Mouse (Mus musculus): ENCODE data around the gene Slc22a13. TPM values are rescaled to one million over a fixed set of nuclear protein-coding genes. Genes with fewer than 3 reads are reported as not detected.

Gene Slc22a13
- total RNA-seq, 1 experiment from 2014 or later: not detected

GRCm38 (mm10) chr9:119145137-119145536, 63.8 kb downstream of the Slc22a13 start:
- no peak for ATAC-seq (ENCODE audit: extremely low read depth, insufficient number of reproducible peaks, low FRiP score, poor library complexity, severe bottlenecking)

- ATAC-seq (ENCODE audit: extremely low read depth, insufficient number of reproducible peaks, low FRiP score, poor library complexity, severe bottlenecking): no peak
Measured at GRCm38 (mm10) chr9:119144696-119145095, 64.2 kb downstream of the Slc22a13 start.

- ATAC-seq (ENCODE audit: extremely low read depth, insufficient number of reproducible peaks, low FRiP score, poor library complexity, severe bottlenecking): no peak
Measured at GRCm38 (mm10) chr9:119143372-119143771, 65.5 kb downstream of the Slc22a13 start.

Other genes with a start within 250 kb of the Slc22a13 start
- gene Vill, start 156.3 kb downstream of the Slc22a13 start, total RNA-seq (2017): 22.9 and 26.4 TPM in 2 replicates
- 0.23 TPM in 1 of 2 replicates, not detected in the other for gene Plcd1, start 115.6 kb downstream of the Slc22a13 start, total RNA-seq (2017)
- gene Dlec1, start 106.6 kb downstream of the Slc22a13 start, total RNA-seq (2017): not detected in 2 replicates
- 0.25 TPM in 1 of 2 replicates, not detected in the other for gene Acaa1b, start 52.0 kb downstream of the Slc22a13 start, total RNA-seq (2017)
- not detected in 2 replicates for gene Gm47289, start 49.9 kb downstream of the Slc22a13 start, total RNA-seq (2017)
- 48.7 and 49.3 TPM in 2 replicates for gene Oxsr1, start 113.3 kb upstream of the Slc22a13 start, total RNA-seq (2017)
- gene Acaa1a, start 130.6 kb upstream of the Slc22a13 start, total RNA-seq (2017): 66.7 and 68.1 TPM in 2 replicates
- gene Myd88, start 132.3 kb upstream of the Slc22a13 start, total RNA-seq (2017): 150 and 157 TPM in 2 replicates
- gene Xylb, start 148.3 kb upstream of the Slc22a13 start, total RNA-seq (2017): 0.12 and 0.61 TPM in 2 replicates
- gene Slc22a14, start 156.5 kb upstream of the Slc22a13 start, total RNA-seq (2017): not detected in 2 replicates
- not detected in 2 replicates for gene Acvr2b, start 193.0 kb upstream of the Slc22a13 start, total RNA-seq (2017)
- 3.3 and 3.9 TPM in 2 replicates for gene Exog, start 235.8 kb upstream of the Slc22a13 start, total RNA-seq (2017)

Data from neutrophil, adult 5-6 weeks (primary cell).